Comparison of ENCODE assay signal across 8 mouse cellular contexts in genomic region chr1:172082101-172082898, GRCm38 (mm10). TPM values are rescaled to one million over a fixed set of nuclear protein-coding genes. Genes with fewer than 3 reads are reported as not detected.
A peak's percentile ranks its signal among the peaks of the same experiment; 100 is the strongest.
DNase-seq lines count a peak whose midpoint lies in the region; ATAC-seq and TF ChIP-seq lines count a peak whose summit lies in the region.

Gene Copa, plus strand, starts transcription at chr1:172082529.
Gene Ncstn, minus strand, starts transcription at chr1:172082795.

- peak; percentile 98 for ATAC-seq in forebrain, embryonic 15.5 days (replicated peaks)
- peak; percentile 99 for ATAC-seq in neutrophil, adult 5-6 weeks (ENCODE audit: extremely low read depth, insufficient number of reproducible peaks, low FRiP score, poor library complexity, severe bottlenecking)

- peak within 1 kb of the TSS; percentile 61 for H3K4me2 ChIP-seq in forebrain, embryonic 15.5 days (replicated peaks)

- TF ChIP-seq CTCF in lung, adult 2 months (IDR thresholded peaks at IDR 0.05; ENCODE audit: insufficient read depth, low read length): no peak

- no peak; the same call in 1 of the 2 replicates for TF ChIP-seq POLR2A in lung, adult 2 months (IDR thresholded peaks at IDR 0.05; ENCODE audit: borderline replicate concordance, extremely low read depth, low read depth, low read length)

- under 1% methylated on average over 40 of the region's 40 CpGs for WGBS in forebrain, embryonic 15.5 days
- under 1% methylated on average over 40 of the region's 40 CpGs for WGBS in lung, adult 2 months

- intact Hi-C loops in heart, postnatal 25 days (cut with DNase I): loop anchor here (1.0 to 5.0 kb wide), 2 partner anchors 45 to 294 kb away; partner anchors contain the start of genes Pex19 and Pigm

- H3K27ac ChIP-seq in ES-E14 (ENCODE audit: insufficient read depth, low read depth, low read length, poor library complexity, severe bottlenecking): no peak within 1 kb of the TSS; the same call in 1 of the 2 replicates
- H3K27ac ChIP-seq in forebrain, embryonic 15.5 days (replicated peaks): peak within 1 kb of the TSS; percentile 86

- DNase-seq in ES-E14 (ENCODE audit: low read depth, low spot score): peak; percentile 81
- peak; percentile 93 for DNase-seq in cerebellum, adult 11-12 months
- peak; percentile 88 for DNase-seq in heart, postnatal 25 days (ENCODE audit: low spot score)
- DNase-seq in layer of hippocampus, adult 18-20 months (ENCODE audit: low spot score in 2 of 2): peak; percentile 92 to 96
- peak; percentile 88 for DNase-seq in lung, adult 2 months
- peak; percentile 84 to 92 for DNase-seq in thymus, adult 18-20 months

- H3K27me3 ChIP-seq in forebrain, embryonic 15.5 days: no peaks in the 10 kb centered on the region

- peaks cover 0 to 2% of the 10 kb centered on the region in 2 experiments; a peak in 2 of 4 replicates for H3K4me1 ChIP-seq in ES-E14 (ENCODE audit: control insufficient read depth in 2 of 2, insufficient read depth in 2 of 2, low read length in 2 of 2, poor library complexity in 1 of 2)
- peaks cover 33% of the 10 kb centered on the region for H3K4me1 ChIP-seq in forebrain, embryonic 15.5 days
- peaks cover 7% of the 10 kb centered on the region for H3K4me1 ChIP-seq in lung, adult 2 months (ENCODE audit: control insufficient read depth, insufficient read depth, low read length)

- H3K9ac ChIP-seq in ES-E14 (ENCODE audit: insufficient read depth, low read depth, low read length, poor library complexity, severe bottlenecking): peak within 1 kb of the TSS; percentile 87
- peak within 1 kb of the TSS; percentile 90 for H3K9ac ChIP-seq in forebrain, embryonic 15.5 days (replicated peaks)

- no peaks in the 10 kb centered on the region for H3K9me3 ChIP-seq in ES-E14 (ENCODE audit: control insufficient read depth, insufficient read depth, low read depth, low read length)
- H3K9me3 ChIP-seq in forebrain, embryonic 15.5 days: no peaks in the 10 kb centered on the region

- H3K36me3 ChIP-seq in ES-E14 (ENCODE audit: control insufficient read depth, insufficient read depth, low read length, poor library complexity, severe bottlenecking): peaks cover 2% of the 10 kb centered on the region; the same call in 1 of the 2 replicates
- H3K36me3 ChIP-seq in forebrain, embryonic 15.5 days: peaks cover 25% of the 10 kb centered on the region

- peak within 1 kb of the TSS; percentile 96 to 98 for H3K4me3 ChIP-seq in ES-E14 (ENCODE audit: insufficient read depth in 1 of 2, low read depth in 1 of 2, low read length in 2 of 2, poor library complexity in 1 of 2, severe bottlenecking in 1 of 2)
- peak within 1 kb of the TSS; percentile 94 for H3K4me3 ChIP-seq in forebrain, embryonic 15.5 days
- H3K4me3 ChIP-seq in lung, adult 2 months (replicated peaks; ENCODE audit: extremely low read depth, low read depth, low read length): peak within 1 kb of the TSS; percentile 99

- in situ Hi-C loops in ES-E14 (cut with MboI; ENCODE audit: low sequenced_read_pairs in 2 of 2, unreplicated experiment in 2 of 2): no loop called here

TF ChIP-seq in ES-E14, 5 proteins besides CTCF, POLR2A, EP300 and RAD21:
- TF ChIP-seq CHD2 (IDR thresholded peaks at IDR 0.05; ENCODE audit: low read depth, low read length) (no peak), HCFC1 (IDR thresholded peaks at IDR 0.05; ENCODE audit: borderline replicate concordance, insufficient read depth, low read length) (peak; percentile 77), ZC3H11A (IDR thresholded peaks at IDR 0.05; ENCODE audit: borderline replicate concordance, low read depth, low read length) (no peak)

RNA-seq across cellular contexts. Expression of gene Copa, which starts in this region (rescaled TPM):
- 64.7 and 91.5 TPM in 2 replicates for total RNA-seq in ES-E14 (2012; rRNA removed)
- polyA plus RNA-seq in forebrain, embryonic 15.5 days (2015; fragmentation: Nextera tagmentation; extraction: Ambion mirVana): 207 TPM in 2 replicates
- total RNA-seq in heart, postnatal 25 days (2021): 100 to 1,000 TPM; 104 to 113 TPM
- 100 to 1,000 TPM; 141 to 146 TPM for total RNA-seq in layer of hippocampus, adult 18-20 months (2021)
- 31.5 and 53.1 TPM in 2 replicates for polyA plus RNA-seq in lung, adult 2 months (2012; rRNA removed)
- total RNA-seq in neutrophil, adult 5-6 weeks (2017): 148 and 152 TPM in 2 replicates

RNA-seq across cellular contexts. Expression of gene Ncstn, which starts in this region (rescaled TPM):
- 40.5 and 59.6 TPM in 2 replicates for total RNA-seq in ES-E14 (2012; rRNA removed)
- polyA plus RNA-seq in forebrain, embryonic 15.5 days (2015; fragmentation: Nextera tagmentation; extraction: Ambion mirVana): 104 and 105 TPM in 2 replicates
- 10 to 100 TPM; 42.8 to 44.4 TPM for total RNA-seq in heart, postnatal 25 days (2021)
- 10 to 100 TPM; 54.5 to 55.3 TPM for total RNA-seq in layer of hippocampus, adult 18-20 months (2021)
- 80.1 and 95.0 TPM in 2 replicates for polyA plus RNA-seq in lung, adult 2 months (2012; rRNA removed)
- 59.1 and 61.8 TPM in 2 replicates for total RNA-seq in neutrophil, adult 5-6 weeks (2017)
